Mouse (Mus musculus) midbrain, postnatal 0 days (tissue): ENCODE measurements at regions not wholly inside any gene's neighbourhood (a gene's known extent, or its start where the extent isn't known, plus 50 kb on each side); places are given as distances from the start of the nearest gene placed in this dataset.

Source experiments
- ATAC-seq: fragments of 200-750 bp; cut with Nextera tagmentation; 2 replicates; pipeline ENCODE4 v1.8.0; 2017; ENCODE audit warnings: moderate number of reproducible peaks, mild to moderate bottlenecking, moderate TSS enrichment, moderate library complexity; ENCODE audit not compliant: low FRiP score
- DNase-seq: peaks from one replicate; pipeline ENCODE4 v3.0.0-alpha.2; 2015; ENCODE audit warnings: low spot score
- H3K27ac ChIP-seq: fragments of 300-500 bp; sonication (generic); 2 replicates; pipeline ENCODE4 v1.5.1; 2014; ENCODE audit warnings: low read depth, mild to moderate bottlenecking, low read length, mixed read lengths
- H3K27me3 ChIP-seq: fragments of 300-500 bp; sonication (generic); 2 replicates; pipeline ENCODE4 v1.6.1; 2014; ENCODE audit warnings: low read length, control low read depth, mixed read lengths; ENCODE audit not compliant: insufficient read depth
- H3K36me3 ChIP-seq: fragments of 300-500 bp; sonication (generic); 2 replicates; pipeline ENCODE4 v1.6.1; 2014; ENCODE audit warnings: low read length, control low read depth, mixed read lengths; ENCODE audit not compliant: insufficient read depth
- H3K4me1 ChIP-seq: fragments of 300-500 bp; sonication (generic); 2 replicates; pipeline ENCODE4 v1.6.1; 2014; ENCODE audit warnings: mild to moderate bottlenecking, control low read depth, antibody characterized with exemption, low read length, mixed read lengths; ENCODE audit not compliant: insufficient read depth
- H3K4me2 ChIP-seq: fragments of 300-500 bp; sonication (generic); 2 replicates; pipeline ENCODE4 v1.6.1; 2014; ENCODE audit warnings: low read depth, mild to moderate bottlenecking, low read length, mixed read lengths; ENCODE audit not compliant: poor library complexity, severe bottlenecking
- H3K4me3 ChIP-seq: fragments of 300-500 bp; sonication (generic); 2 replicates; pipeline ENCODE4 v1.5.1; 2014; ENCODE audit warnings: low read depth, mild to moderate bottlenecking, low read length, moderate library complexity
- H3K9ac ChIP-seq: fragments of 300-500 bp; sonication (generic); replicated peaks from 2 replicates; pipeline ENCODE4 v1.6.1; 2014; ENCODE audit warnings: mild to moderate bottlenecking, low read length, moderate library complexity, mixed read lengths; ENCODE audit not compliant: poor library complexity, severe bottlenecking
- H3K9me3 ChIP-seq: fragments of 300-500 bp; sonication (generic); 2 replicates; pipeline ENCODE4 v1.6.1; 2016; ENCODE audit warnings: low read length, control low read depth
- CTCF ChIP-seq: IDR thresholded peaks from 2 replicates; pipeline ENCODE4 v1.5.1; 2016; ENCODE audit warnings: antibody characterized with exemption, mild to moderate bottlenecking
- WGBS: fragments of 180-500 bp; shearing (Covaris S2); extraction: QIAGEN DNeasy Blood & Tissue Kit; methylation state at CpG from one replicate; pipeline ENCODE4 v1.1.7; 2014; 5-methylcytosine and 5-hydroxymethylcytosine counted together

DNA sequence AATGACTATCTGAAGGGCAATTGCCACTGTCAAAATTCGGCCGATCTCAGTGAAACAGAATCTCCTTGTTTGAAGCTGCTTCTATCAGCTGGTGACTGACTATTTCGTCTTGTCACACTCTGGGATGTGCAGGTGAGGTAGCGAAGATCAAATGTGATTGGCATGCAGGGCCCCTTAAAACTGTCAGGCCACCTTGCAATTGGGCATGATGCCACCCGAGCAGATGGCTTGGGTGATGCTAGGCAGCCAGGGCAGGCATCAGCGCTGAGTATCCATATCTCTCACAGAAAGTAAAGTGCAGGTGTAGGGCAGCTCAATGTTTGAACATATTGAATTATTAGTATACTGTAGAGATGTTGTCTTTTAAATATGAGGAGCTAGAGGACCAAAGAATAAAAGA, 223.8 kb downstream of the Sox11 start:
- Histone ChIP-seq H3K36me3 (no peaks in the 10 kb centered on the region), H3K27me3 (no peaks in the 10 kb centered on the region), H3K9me3 (no peaks in the 10 kb centered on the region), H3K4me2 (no peak overlapping the region), H3K9ac (no peak overlapping the region), H3K4me1 (no peaks in the 10 kb centered on the region), H3K4me3 (no peak overlapping the region), H3K27ac (no peak overlapping the region)
- no peak for TF ChIP-seq CTCF
- ATAC-seq (no peak), DNase-seq (peak; percentile 56)
- 80% methylated on average over 6 of the region's 6 CpGs for WGBS

GRCm38 (mm10) chr12:27115392-27115791, 227.0 kb downstream of the Sox11 start:
- no peaks in the 10 kb centered on the region for H3K36me3 ChIP-seq
- 48% methylated on average over 6 of the region's 6 CpGs for WGBS
- no peak overlapping the region for H3K4me2 ChIP-seq
- no peaks in the 10 kb centered on the region for H3K4me1 ChIP-seq
- H3K27ac ChIP-seq = no peak overlapping the region
- DNase-seq (peak; percentile 52), ATAC-seq (no peak)
- TF ChIP-seq CTCF = no peak
- no peak overlapping the region for H3K4me3 ChIP-seq
- H3K27me3 ChIP-seq = no peaks in the 10 kb centered on the region
- no peaks in the 10 kb centered on the region for H3K9me3 ChIP-seq
- H3K9ac ChIP-seq = no peak overlapping the region

GRCm38 (mm10) chr12:27104925-27105571, 237.3 kb downstream of the Sox11 start:
- H3K4me1 ChIP-seq = no peaks in the 10 kb centered on the region; the same call in 1 of the 2 replicates
- WGBS = 38% methylated on average over 9 of the region's 9 CpGs
- no peaks in the 10 kb centered on the region for H3K27me3 ChIP-seq
- no peak for ATAC-seq
- H3K9ac ChIP-seq = no peak overlapping the region
- H3K9me3 ChIP-seq = no peaks in the 10 kb centered on the region
- peak; percentile 76 for DNase-seq
- 0 out of 2 replicates have a peak overlapping the region, but pooled peaks have one; percentile 32 for H3K27ac ChIP-seq
- no peak for TF ChIP-seq CTCF
- no peak overlapping the region for H3K4me2 ChIP-seq
- no peaks in the 10 kb centered on the region for H3K36me3 ChIP-seq
- H3K4me3 ChIP-seq = no peak overlapping the region

- Histone ChIP-seq H3K9me3 (no peaks in the 10 kb centered on the region), H3K27me3 (no peaks in the 10 kb centered on the region), H3K27ac (no peak overlapping the region), H3K4me1 (no peaks in the 10 kb centered on the region; the same call in 1 of the 2 replicates), H3K4me2 (no peak overlapping the region), H3K36me3 (no peaks in the 10 kb centered on the region), H3K4me3 (no peak overlapping the region), H3K9ac (no peak overlapping the region)
- DNase-seq = no peak
- WGBS = 92% methylated on average over 2 of the region's 2 CpGs
- TF ChIP-seq CTCF = no peak
- no peak for ATAC-seq
These were observed 239.4 kb downstream of the Sox11 start for GRCm38 (mm10) chr12:27102996-27103395.

DNA sequence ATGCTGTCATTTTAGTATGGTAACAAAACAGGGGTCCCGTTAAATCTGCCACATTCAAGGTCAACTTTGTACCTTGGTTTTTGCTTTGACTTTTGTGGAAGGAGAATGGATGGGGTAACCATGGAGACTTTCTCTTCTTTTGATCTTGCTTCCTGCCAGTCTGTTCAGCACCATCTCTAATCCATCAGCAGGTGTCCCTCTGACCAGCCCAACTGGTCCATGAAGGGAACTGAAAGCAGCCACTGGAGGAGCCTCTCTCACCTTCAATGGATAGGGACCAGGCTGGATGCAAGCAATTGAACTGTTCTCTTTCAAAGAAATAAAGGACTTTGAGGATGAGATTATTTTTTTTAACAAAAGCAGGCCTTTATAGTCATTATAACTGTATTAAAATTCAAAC, 253.2 kb downstream of the Sox11 start:
- DNase-seq (no peak), ATAC-seq (no peak)
- Histone ChIP-seq H3K27ac (no peak overlapping the region), H3K4me3 (no peak overlapping the region), H3K4me1 (no peaks in the 10 kb centered on the region), H3K27me3 (no peaks in the 10 kb centered on the region), H3K9me3 (no peaks in the 10 kb centered on the region), H3K4me2 (no peak overlapping the region), H3K9ac (no peak overlapping the region), H3K36me3 (no peaks in the 10 kb centered on the region)
- no peak for TF ChIP-seq CTCF
- WGBS = 16% methylated on average over 1 of the region's 1 CpGs

DNA sequence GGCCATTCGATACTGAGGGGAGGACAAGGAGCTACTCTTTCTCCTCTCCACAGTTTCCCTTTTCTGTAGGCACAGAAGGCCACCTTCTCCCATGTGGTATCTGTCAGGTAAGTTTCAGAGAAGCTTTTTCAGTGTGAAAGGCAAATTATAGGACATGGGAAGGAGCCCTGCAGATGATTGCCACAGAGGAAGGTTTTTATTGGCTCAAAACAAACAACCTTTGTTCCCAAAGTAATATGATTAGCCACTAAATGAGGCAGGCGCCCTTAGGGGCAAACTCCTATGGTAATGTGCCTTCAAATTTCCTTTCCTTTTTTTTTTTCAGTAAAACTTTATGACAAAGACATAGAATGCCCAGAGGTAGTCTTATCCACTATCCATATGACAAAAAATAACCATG, 256.5 kb downstream of the Sox11 start:
- no peak overlapping the region for H3K9ac ChIP-seq
- no peak for TF ChIP-seq CTCF
- H3K36me3 ChIP-seq = no peaks in the 10 kb centered on the region
- peaks cover 6% of the 10 kb centered on the region; the same call in 1 of the 2 replicates for H3K4me1 ChIP-seq
- no peak for ATAC-seq
- H3K9me3 ChIP-seq = no peaks in the 10 kb centered on the region
- no peak for DNase-seq
- H3K4me3 ChIP-seq = no peak overlapping the region
- H3K27me3 ChIP-seq = no peaks in the 10 kb centered on the region
- H3K4me2 ChIP-seq = no peak overlapping the region
- 88% methylated on average over 2 of the region's 2 CpGs for WGBS
- no peak overlapping the region for H3K27ac ChIP-seq
